Mouse (Mus musculus) heart, embryonic 14.5 days (tissue): ENCODE results near the gene 1700049E17Rik1. TPM values are rescaled to one million over a fixed set of nuclear protein-coding genes. Genes with fewer than 3 reads are reported as not detected.
"Not testable (repeated sequence)": the region's sequence is repeated elsewhere in the genome, so short reads cannot be mapped to it uniquely, and the experiment has no call there.

Source experiments
- ATAC-seq: fragments of 200-750 bp; cut with Nextera tagmentation; 2 replicates; pipeline ENCODE4 v1.8.0; 2017; ENCODE audit warnings: low read depth, moderate TSS enrichment; ENCODE audit not compliant: insufficient number of reproducible peaks, insufficient read depth, low FRiP score
- H3K27ac ChIP-seq, 2 experiments: fragments of 200-500 bp in 1 of 2; fragments of 300-500 bp in 1 of 2; sonication (generic) in 1 of 2; replicated peaks in 1 of 2; 2 replicates each; pipeline ENCODE4 v1.5.1; 2012 to 2014; ENCODE audit warnings: low read depth in 2 of 2, low read length in 2 of 2, control low read depth in 1 of 2, mild to moderate bottlenecking in 1 of 2, mixed read lengths in 1 of 2; ENCODE audit not compliant: control insufficient read depth in 1 of 2, insufficient read depth in 1 of 2
- H3K27me3 ChIP-seq: fragments of 300-500 bp; sonication (generic); 2 replicates; pipeline ENCODE4 v1.6.1; 2014; ENCODE audit warnings: mild to moderate bottlenecking, low read length, control low read depth; ENCODE audit not compliant: control insufficient read depth, insufficient read depth
- H3K36me3 ChIP-seq: fragments of 300-500 bp; sonication (generic); 2 replicates; pipeline ENCODE4 v1.6.1; 2014; ENCODE audit warnings: mild to moderate bottlenecking, control low read depth, low read length, mixed read lengths; ENCODE audit not compliant: control insufficient read depth, insufficient read depth
- H3K4me1 ChIP-seq, 2 experiments: fragments of 200-500 bp in 1 of 2; fragments of 300-500 bp in 1 of 2; sonication (generic) in 1 of 2; 2 replicates each; pipeline ENCODE4 v1.6.1; 2012 to 2014; ENCODE audit warnings: low read length in 2 of 2, control low read depth in 1 of 2, mixed read lengths in 1 of 2; ENCODE audit not compliant: control insufficient read depth in 2 of 2, insufficient read depth in 2 of 2
- H3K4me2 ChIP-seq: fragments of 300-500 bp; sonication (generic); 2 replicates; pipeline ENCODE4 v1.6.1; 2014; ENCODE audit warnings: mild to moderate bottlenecking, low read length
- H3K4me3 ChIP-seq, 2 experiments: fragments of 200-500 bp in 1 of 2; fragments of 300-500 bp in 1 of 2; sonication (generic) in 1 of 2; 2 replicates each; pipeline ENCODE4 v1.5.1; 2012 to 2014; ENCODE audit warnings: low read length in 2 of 2, mild to moderate bottlenecking in 2 of 2, control low read depth in 1 of 2, low read depth in 1 of 2, moderate library complexity in 1 of 2; ENCODE audit not compliant: control insufficient read depth in 1 of 2, insufficient read depth in 1 of 2
- H3K9ac ChIP-seq: fragments of 300-500 bp; sonication (generic); 2 replicates; pipeline ENCODE4 v1.6.1; 2014; ENCODE audit warnings: mild to moderate bottlenecking, low read length
- H3K9me3 ChIP-seq: fragments of 300-500 bp; sonication (generic); 2 replicates; pipeline ENCODE4 v1.6.1; 2016; ENCODE audit warnings: low read length, control low read depth; ENCODE audit not compliant: control insufficient read depth
- WGBS: fragments of 180-500 bp; shearing (Covaris S2); extraction: QIAGEN DNeasy Blood & Tissue Kit; methylation state at CpG from one replicate; pipeline ENCODE4 v1.1.7; 2014; 5-methylcytosine and 5-hydroxymethylcytosine counted together
- polyA plus RNA-seq: library from polyadenylated mRNA; unstranded; fragments of >200 nt; fragmentation: Nextera tagmentation; extraction: Ambion mirVana; gene quantifications from 2 replicates; pipeline ENCODE4 v1.2.1, GENCODE M21; 2014

Gene 1700049E17Rik1
- polyA plus RNA-seq: not detected in 2 replicates

DNA sequence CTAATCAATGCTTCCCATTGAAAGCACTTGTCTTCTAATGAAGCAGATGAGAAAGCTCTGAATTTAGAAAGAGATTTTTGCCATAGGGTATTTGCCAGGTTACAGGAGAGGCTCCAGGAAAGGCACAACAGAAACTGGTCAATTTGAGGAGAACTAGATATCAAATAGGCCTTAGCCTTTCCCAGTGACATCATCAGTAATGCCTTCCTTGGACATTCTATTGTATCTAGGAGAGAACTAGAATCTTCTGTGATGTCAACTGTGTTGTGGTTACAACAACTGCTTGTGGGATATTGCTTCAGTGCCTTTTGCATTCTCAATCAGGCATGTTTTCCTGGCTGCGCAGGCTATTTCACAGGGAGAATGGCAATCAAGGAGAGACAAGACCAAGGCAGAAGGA is at the start of gene 1700049E17Rik1:
TSS of gene 1700049E17Rik1 (plus strand) at position 301 of the 400 bp plus-strand sequence.
- not testable (repeated sequence) for H3K4me2 ChIP-seq, H3K9me3 ChIP-seq, H3K4me3 ChIP-seq, H3K36me3 ChIP-seq, H3K9ac ChIP-seq, H3K27ac ChIP-seq, H3K27me3 ChIP-seq, H3K4me1 ChIP-seq, ATAC-seq
- WGBS: no CpG with 5 or more reads among the region's 1 CpGs

GRCm38 (mm10) chr14:41907190-41907589 is 17.6 kb upstream of the 1700049E17Rik1 start, which contains the start of gene Gm7980:
Gm7980 (minus strand) TSS chr14:41907290.
- not testable (repeated sequence) for H3K36me3 ChIP-seq, H3K4me2 ChIP-seq, H3K27ac ChIP-seq, H3K9me3 ChIP-seq, H3K4me3 ChIP-seq, H3K27me3 ChIP-seq, ATAC-seq, H3K9ac ChIP-seq, H3K4me1 ChIP-seq
- no CpG with 5 or more reads among the region's 2 CpGs for WGBS

DNA sequence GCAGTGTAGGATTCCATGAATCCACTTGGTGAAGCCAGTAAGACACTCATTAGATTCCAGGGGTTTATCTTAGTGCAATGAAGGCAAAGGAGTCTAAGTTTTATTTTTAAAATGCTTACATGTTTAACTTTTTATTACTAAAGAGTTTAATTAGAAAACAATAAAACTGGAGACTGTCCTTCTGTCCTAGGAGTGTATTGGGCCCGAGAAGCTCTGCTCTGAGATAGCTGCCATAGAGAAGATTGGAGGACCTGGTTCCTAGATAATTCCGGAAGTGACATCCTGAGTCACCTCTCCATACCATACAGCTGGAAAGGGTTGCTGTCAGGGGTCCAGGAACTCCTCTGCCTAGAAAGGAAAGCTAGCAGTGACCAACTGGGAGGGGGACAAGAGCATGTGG is 18.9 kb downstream of the 1700049E17Rik1 start, which contains the start of gene 1700024B05Rik:
TSS of gene 1700024B05Rik (plus strand) at position 301 of the 400 bp plus-strand sequence.
- not testable (repeated sequence) for H3K4me3 ChIP-seq, ATAC-seq, H3K36me3 ChIP-seq, H3K4me2 ChIP-seq, H3K9ac ChIP-seq, H3K27me3 ChIP-seq, H3K9me3 ChIP-seq, H3K4me1 ChIP-seq, H3K27ac ChIP-seq
- 80% methylated on average over 1 of the region's 2 CpGs for WGBS

- H3K9ac ChIP-seq, H3K36me3 ChIP-seq, H3K4me1 ChIP-seq, H3K27me3 ChIP-seq, H3K4me2 ChIP-seq, H3K9me3 ChIP-seq, H3K27ac ChIP-seq, H3K4me3 ChIP-seq, ATAC-seq: not testable (repeated sequence)
- 44% methylated on average over 4 of the region's 4 CpGs for WGBS
Observed at GRCm38 (mm10) chr14:41964095-41964494, 39.3 kb downstream of the 1700049E17Rik1 start.

DNA sequence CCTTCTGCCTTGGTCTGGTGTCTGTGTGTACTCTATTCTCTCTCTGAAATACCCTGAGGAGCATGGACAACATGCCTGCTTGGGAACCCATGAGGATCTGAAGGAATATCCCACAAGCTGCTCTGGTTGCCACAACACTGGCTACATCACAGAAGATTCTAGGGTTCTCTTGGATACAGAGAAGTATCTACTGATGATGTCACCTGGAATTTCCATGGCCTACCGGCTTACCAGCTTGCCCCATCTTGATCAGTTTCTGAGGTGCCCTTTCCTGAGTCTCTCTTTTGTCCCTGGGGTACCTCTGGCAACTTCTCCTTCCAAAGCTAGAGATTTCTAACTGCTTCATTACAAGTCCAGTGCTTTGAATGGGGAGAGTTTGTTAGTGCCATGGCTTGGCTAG is 43.1 kb downstream of the 1700049E17Rik1 start, which contains the start of gene Gm6401:
TSS of gene Gm6401 (minus strand) at position 101 of the 400 bp plus-strand sequence.
- not testable (repeated sequence) for ATAC-seq, H3K4me2 ChIP-seq, H3K9ac ChIP-seq, H3K4me1 ChIP-seq, H3K4me3 ChIP-seq, H3K27me3 ChIP-seq, H3K36me3 ChIP-seq, H3K27ac ChIP-seq, H3K9me3 ChIP-seq
- 65% methylated on average over 1 of the region's 1 CpGs for WGBS

- not testable (repeated sequence) for H3K9ac ChIP-seq, H3K9me3 ChIP-seq, H3K27ac ChIP-seq, H3K4me3 ChIP-seq, ATAC-seq, H3K4me2 ChIP-seq, H3K36me3 ChIP-seq, H3K27me3 ChIP-seq, H3K4me1 ChIP-seq
- 47% methylated on average over 3 of the region's 3 CpGs for WGBS
Observed at GRCm38 (mm10) chr14:41968596-41968995, 43.8 kb downstream of the 1700049E17Rik1 start.

Other genes with a start within 250 kb of the 1700049E17Rik1 start
- gene Gm8068, start 223.1 kb upstream of the 1700049E17Rik1 start, polyA plus RNA-seq: not detected in 2 replicates
- not detected in 2 replicates for gene Gm7929, start 174.3 kb upstream of the 1700049E17Rik1 start, polyA plus RNA-seq
- gene Gm47189, start 152.5 kb upstream of the 1700049E17Rik1 start, polyA plus RNA-seq: not detected in 2 replicates
- not detected in 2 replicates for gene Gm7980, start 17.7 kb upstream of the 1700049E17Rik1 start, polyA plus RNA-seq
- gene 1700024B05Rik, start 19.0 kb downstream of the 1700049E17Rik1 start, polyA plus RNA-seq: not detected in 2 replicates
- not detected in 2 replicates for gene Gm6401, start 43.0 kb downstream of the 1700049E17Rik1 start, polyA plus RNA-seq
- gene Gm3543, start 58.4 kb downstream of the 1700049E17Rik1 start, polyA plus RNA-seq: not detected in 2 replicates
- not detected in 2 replicates for gene Gm7951, start 192.4 kb downstream of the 1700049E17Rik1 start, polyA plus RNA-seq
- gene Gm17027, start 237.7 kb downstream of the 1700049E17Rik1 start, polyA plus RNA-seq: not detected in 2 replicates